Mouse (Mus musculus) cerebellum, adult 2 months (tissue): Measurements from ENCODE around the gene Pitx2.

Source experiments
- CTCF ChIP-seq: fragments of 200-500 bp; IDR thresholded peaks from 2 replicates; pipeline ENCODE4 v1.5.1; 2011; ENCODE audit warnings: low read depth, mild to moderate bottlenecking, control low read depth, low read length, moderate library complexity, borderline replicate concordance; ENCODE audit not compliant: insufficient read depth
- POLR2A ChIP-seq: fragments of 200-500 bp; IDR thresholded peaks from 2 replicates; pipeline ENCODE4 v1.6.1; 2011; ENCODE audit warnings: low read length, control low read depth, borderline replicate concordance; ENCODE audit not compliant: insufficient read depth

DNA sequence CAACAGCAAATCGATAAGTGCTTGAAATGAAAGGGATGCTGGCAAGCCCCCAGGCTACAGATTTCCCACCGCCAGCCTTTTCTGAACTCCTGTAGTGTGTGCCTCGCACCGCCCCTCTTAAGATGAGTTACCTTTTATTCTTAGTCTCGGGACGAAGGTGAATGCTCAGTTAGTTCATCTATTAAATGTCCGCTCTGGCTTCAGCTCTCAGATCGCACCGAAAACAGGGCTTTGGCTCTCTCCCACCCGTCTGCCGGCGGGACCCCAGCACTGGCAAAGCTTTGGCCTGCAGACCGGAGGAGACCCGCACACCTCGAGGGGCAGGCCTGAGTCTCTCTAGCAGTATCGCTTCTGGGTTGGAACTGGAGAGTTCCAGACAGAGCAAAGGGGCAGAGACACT is 4.6 kb upstream of the Pitx2 start:
- no peak for TF ChIP-seq CTCF
- TF ChIP-seq POLR2A: no peak
